Comparison of ENCODE assay signal across 9 mouse cellular contexts in the genomic region with DNA sequence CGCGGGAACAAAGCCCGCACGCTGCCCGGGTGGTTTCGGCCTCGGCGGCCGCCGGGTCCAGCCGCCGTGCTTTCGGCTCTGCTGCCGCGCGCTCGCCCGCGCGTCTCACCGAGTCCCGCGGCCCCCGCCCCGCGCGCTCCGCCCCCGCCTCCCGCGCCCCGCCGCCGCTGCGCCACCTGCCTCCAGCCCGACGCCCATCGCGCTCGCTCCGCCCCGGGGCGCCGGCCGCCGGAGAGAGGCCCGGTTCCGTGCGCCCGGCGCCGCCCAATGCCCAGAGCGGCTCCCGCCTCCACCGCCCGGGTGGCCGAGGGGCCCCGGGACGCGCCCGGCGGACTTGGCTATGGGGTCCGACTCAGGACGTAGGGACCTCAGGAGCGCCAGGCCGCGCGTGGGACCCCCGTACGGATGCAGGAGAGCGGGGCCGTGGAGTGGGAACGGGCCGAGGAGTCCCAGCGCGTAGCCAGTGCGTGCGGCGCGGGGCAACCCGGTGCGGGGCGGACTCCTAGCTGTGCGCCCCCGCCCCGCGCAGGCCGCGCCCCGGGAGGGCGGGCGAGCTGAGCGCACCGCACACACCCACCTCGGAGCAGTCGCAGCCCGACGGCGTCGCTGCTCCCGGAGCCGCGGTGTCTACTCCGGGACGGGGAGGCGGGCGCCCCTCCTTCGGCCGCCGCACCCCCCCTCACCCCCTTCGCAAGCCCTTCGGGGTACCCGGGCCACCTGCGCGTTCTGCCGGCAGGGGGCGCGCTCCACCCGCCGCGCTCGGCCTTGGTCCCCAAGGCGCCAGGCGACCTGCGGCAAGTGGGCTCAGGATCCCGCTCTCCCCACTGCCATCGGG. TPM values are rescaled to one million over a fixed set of nuclear protein-coding genes. Genes with fewer than 3 reads are reported as not detected.
DNase-seq lines count a peak whose midpoint lies in the region; ATAC-seq and TF ChIP-seq lines count a peak whose summit lies in the region.
"Had no signal": no experiment of that assay in that cellular context is flagged by ENCODE, and none has a peak within 500 bp of the region (broad histone marks: within the 10 kb centered on the region; RNA-seq: fewer than 3 reads in every experiment).

No protein-coding gene starts in this region.

- peak; percentile 4; the same call in 1 of the 2 replicates for ATAC-seq in cerebellum, adult (ENCODE audit: insufficient number of reproducible peaks, low FRiP score, low TSS enrichment)
- ATAC-seq in forebrain, embryonic 13.5 days: peak; percentile 87
- peak; percentile 74 for ATAC-seq in heart, postnatal 0 days (ENCODE audit: insufficient read depth, low read depth)
- peak; percentile 75 for ATAC-seq in lung, embryonic 14.5 days (ENCODE audit: insufficient read depth)
- peak; percentile 60 for ATAC-seq in neutrophil, adult 5-6 weeks (ENCODE audit: extremely low read depth, insufficient number of reproducible peaks, low FRiP score, poor library complexity, severe bottlenecking)

- TF ChIP-seq CTCF in heart, postnatal 0 days (IDR thresholded peaks at IDR 0.05; ENCODE audit: low read depth): peak; percentile 69
- TF ChIP-seq CTCF in lung, embryonic 14.5 days (IDR thresholded peaks at IDR 0.05; ENCODE audit: low read depth): peak; percentile 62

- peak overlapping the region; percentile 73 for H3K4me3 ChIP-seq in forebrain, embryonic 13.5 days
- H3K4me3 ChIP-seq in heart, postnatal 0 days (ENCODE audit: low read depth, low read length): peak overlapping the region; percentile 58
- H3K4me3 ChIP-seq in lung, embryonic 14.5 days (ENCODE audit: low read depth, low read length): peak overlapping the region; percentile 67

- TF ChIP-seq EP300 in heart, postnatal 0 days (IDR thresholded peaks at IDR 0.05; ENCODE audit: low read depth): no peak

- H3K9ac ChIP-seq in forebrain, embryonic 13.5 days: peak overlapping the region; percentile 84
- peak overlapping the region; percentile 52 for H3K9ac ChIP-seq in heart, postnatal 0 days (replicated peaks; ENCODE audit: low read depth, low read length)
- H3K9ac ChIP-seq in lung, embryonic 14.5 days: peak overlapping the region; percentile 53

- H3K4me1 ChIP-seq in forebrain, embryonic 13.5 days: peaks cover 70% of the 10 kb centered on the region
- 0 out of 2 replicates have a peak, but pooled peaks cover 6% of the 10 kb centered on the region for H3K4me1 ChIP-seq in heart, postnatal 0 days (ENCODE audit: control insufficient read depth, insufficient read depth)
- peaks cover 3% of the 10 kb centered on the region; the same call in 1 of the 2 replicates for H3K4me1 ChIP-seq in lung, embryonic 14.5 days (ENCODE audit: insufficient read depth)

- under 1% methylated on average over 77 of the region's 127 CpGs for WGBS in forebrain, embryonic 13.5 days
- WGBS in heart, postnatal 0 days: under 1% methylated on average over 64 of the region's 127 CpGs
- WGBS in lung, embryonic 14.5 days: under 1% methylated on average over 123 of the region's 127 CpGs

- H3K4me2 ChIP-seq in forebrain, embryonic 13.5 days: peak overlapping the region; percentile 81
- peak overlapping the region; percentile 86 for H3K4me2 ChIP-seq in heart, postnatal 0 days (ENCODE audit: low read depth, low read length)
- peak overlapping the region; percentile 98 for H3K4me2 ChIP-seq in lung, embryonic 14.5 days

- H3K36me3 ChIP-seq in forebrain, embryonic 13.5 days (ENCODE audit: poor library complexity, severe bottlenecking): no peaks in the 10 kb centered on the region
- H3K36me3 ChIP-seq in heart, postnatal 0 days (replicated peaks; ENCODE audit: control insufficient read depth, insufficient read depth, low read length): no peaks in the 10 kb centered on the region
- no peaks in the 10 kb centered on the region for H3K36me3 ChIP-seq in lung, embryonic 14.5 days (ENCODE audit: insufficient read depth)

- H3K9me3 ChIP-seq in forebrain, embryonic 13.5 days (replicated peaks): no peaks in the 10 kb centered on the region
- no peaks in the 10 kb centered on the region for H3K9me3 ChIP-seq in heart, postnatal 0 days (replicated peaks; ENCODE audit: control insufficient read depth, low read length)
- H3K9me3 ChIP-seq in lung, embryonic 14.5 days (ENCODE audit: low read depth, low read length): no peaks in the 10 kb centered on the region

- peaks cover 86% of the 10 kb centered on the region for H3K27me3 ChIP-seq in forebrain, embryonic 13.5 days
- peaks cover 58% of the 10 kb centered on the region for H3K27me3 ChIP-seq in heart, postnatal 0 days (ENCODE audit: control insufficient read depth, insufficient read depth, low read length)
- H3K27me3 ChIP-seq in lung, embryonic 14.5 days (ENCODE audit: insufficient read depth, low read length): peaks cover 75% of the 10 kb centered on the region

- peak overlapping the region; percentile 94 for H3K27ac ChIP-seq in forebrain, embryonic 13.5 days
- H3K27ac ChIP-seq in heart, postnatal 0 days (ENCODE audit: low read depth): peak overlapping the region; percentile 77
- no peak overlapping the region for H3K27ac ChIP-seq in lung, embryonic 14.5 days (ENCODE audit: low read depth)

- peak; percentile 68 to 75 for DNase-seq in CD8-positive naive resting alpha-beta T cell, adult 2 months (ENCODE audit: low read depth in 2 of 2, low spot score in 2 of 2)
- peak; percentile 45 for DNase-seq in heart, postnatal 0 days (ENCODE audit: low spot score)
- DNase-seq in kidney, postnatal 36 days: peak; percentile 74 to 89
- no peak for DNase-seq in lung, embryonic 14.5 days
- DNase-seq in thymus, postnatal 0 days (ENCODE audit: low spot score): peak; percentile 90

RNA-seq across cellular contexts. Expression of gene Cbfa2t3, which starts 20.6 kb away (rescaled TPM):
- 12.4 and 13.9 TPM in 2 replicates for polyA plus RNA-seq in forebrain, embryonic 13.5 days (2015; fragmentation: Nextera tagmentation; extraction: Ambion mirVana)
- 1.1 and 3.6 TPM in 2 replicates for total RNA-seq in heart, postnatal 0 days (2014; rRNA removed; ENCODE audit: low replicate concordance)
- 4.3 and 4.4 TPM in 2 replicates for polyA plus RNA-seq in heart, postnatal 0 days (2015; fragmentation: Nextera tagmentation; extraction: Ambion mirVana)
- 4.7 and 5.7 TPM in 2 replicates for polyA plus RNA-seq in lung, embryonic 14.5 days (2014; fragmentation: Nextera tagmentation; extraction: Ambion mirVana)
- 6.8 and 17.8 TPM in 2 replicates for total RNA-seq in neutrophil, adult 5-6 weeks (2017)
- polyA plus RNA-seq in thymus, postnatal 0 days (2015; fragmentation: Nextera tagmentation; extraction: Ambion mirVana): 15.2 and 16.7 TPM in 2 replicates

RNA-seq across cellular contexts. Expression of gene Pabpn1l, which starts 55.7 kb away (rescaled TPM):
- polyA plus RNA-seq in forebrain, embryonic 13.5 days (2015; fragmentation: Nextera tagmentation; extraction: Ambion mirVana): not detected in 2 replicates
- total RNA-seq in heart, postnatal 0 days (2014; rRNA removed; ENCODE audit: low replicate concordance): not detected in 2 replicates
- not detected in 2 replicates for polyA plus RNA-seq in heart, postnatal 0 days (2015; fragmentation: Nextera tagmentation; extraction: Ambion mirVana)
- not detected in 2 replicates for polyA plus RNA-seq in lung, embryonic 14.5 days (2014; fragmentation: Nextera tagmentation; extraction: Ambion mirVana)
- not detected in 2 replicates for total RNA-seq in neutrophil, adult 5-6 weeks (2017)
- polyA plus RNA-seq in thymus, postnatal 0 days (2015; fragmentation: Nextera tagmentation; extraction: Ambion mirVana): 0.36 and 0.43 TPM in 2 replicates
- total RNA-seq: adrenal gland, postnatal 4 days had no signal

Comparison
In these comparisons a context has a peak if more than half of its experiments do, and no peak if none do; other contexts are left out.
1. ATAC-seq: peak in every context shown above with its lines; median percentile 87 in forebrain, embryonic 13.5 days; 75 in lung, embryonic 14.5 days; 74 in heart, postnatal 0 days; 60 in neutrophil, adult 5-6 weeks; 4 in cerebellum, adult.